Mouse (Mus musculus): ENCODE data around the gene Rgs7.

Gene Rgs7

DNA sequence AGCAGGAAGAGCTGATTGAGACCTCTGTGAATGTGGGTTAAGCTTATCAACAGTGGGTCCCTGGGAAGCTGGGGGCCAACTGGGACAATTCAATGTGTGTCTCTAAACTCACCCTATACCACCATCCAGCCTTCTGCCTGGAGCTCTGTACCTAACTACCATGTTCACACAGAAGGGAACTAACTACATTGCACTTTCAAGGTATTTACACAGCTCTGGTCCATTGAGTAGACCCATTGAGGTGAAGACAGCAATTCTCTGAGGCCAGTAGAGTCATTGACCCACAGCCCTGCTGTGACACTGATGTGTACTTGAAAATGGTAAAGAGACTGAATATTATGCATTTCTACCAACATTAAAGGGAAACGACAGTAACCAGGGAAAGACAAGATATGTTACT is 313.6 kb downstream of the Rgs7 start:
- DNase-seq (ENCODE audit: low spot score in 2 of 2), result no peak

DNA sequence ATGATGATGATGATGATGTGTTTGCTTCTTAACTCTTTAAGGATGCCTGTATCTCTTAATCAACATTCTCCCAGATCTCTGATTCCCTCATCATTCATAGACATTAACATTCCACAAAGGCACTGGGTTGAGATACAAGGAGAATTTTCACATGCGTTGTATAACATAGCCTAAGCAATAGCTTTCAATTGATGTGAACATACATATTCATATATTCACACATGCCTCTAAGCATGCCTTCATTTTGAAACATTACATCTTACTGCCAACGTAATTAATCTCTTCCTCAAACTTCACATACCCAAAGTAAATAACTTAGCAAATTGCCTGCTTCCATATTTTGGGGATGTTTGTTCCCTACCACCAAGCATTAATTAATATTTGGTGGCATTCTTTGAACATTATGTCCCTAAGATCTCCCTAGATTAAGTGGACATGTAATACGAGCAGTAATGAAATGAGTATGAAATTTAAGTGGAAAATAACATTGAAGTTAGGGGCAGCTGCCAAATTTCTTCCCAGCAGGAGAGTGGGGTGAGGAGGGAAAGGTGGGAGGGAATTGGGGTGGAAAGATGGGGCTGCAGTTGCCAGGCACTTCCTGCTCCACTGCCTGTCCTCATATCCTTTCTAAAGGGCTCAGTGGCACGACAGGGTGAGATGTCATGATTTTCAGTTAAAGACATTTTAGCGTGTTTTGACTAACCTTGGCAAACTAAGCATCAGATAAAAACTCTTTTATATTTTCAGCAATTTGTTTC is 317.2 kb downstream of the Rgs7 start:
- DNase-seq (ENCODE audit: low spot score in 2 of 2), result no peak

DNA sequence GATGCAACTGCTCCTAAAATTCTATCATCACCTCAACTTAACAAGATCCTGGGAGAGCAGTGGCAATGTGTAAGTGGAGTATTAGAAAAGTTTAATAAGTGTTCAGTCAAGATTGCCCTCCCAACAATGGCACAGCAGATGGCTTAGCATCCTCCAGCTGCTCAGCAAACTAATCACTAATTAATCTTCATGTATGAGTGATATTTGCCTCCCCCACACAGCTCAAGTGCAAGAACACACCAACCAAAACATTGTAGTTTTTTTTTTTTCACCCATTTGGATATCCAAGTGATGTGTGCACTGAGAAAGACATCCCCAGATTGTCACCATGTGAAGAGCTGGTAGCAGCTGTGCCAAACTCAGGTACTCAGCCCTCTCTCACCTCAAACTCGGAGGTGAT is 336.8 kb downstream of the Rgs7 start:
- DNase-seq (ENCODE audit: low spot score in 2 of 2), result no peak

DNA sequence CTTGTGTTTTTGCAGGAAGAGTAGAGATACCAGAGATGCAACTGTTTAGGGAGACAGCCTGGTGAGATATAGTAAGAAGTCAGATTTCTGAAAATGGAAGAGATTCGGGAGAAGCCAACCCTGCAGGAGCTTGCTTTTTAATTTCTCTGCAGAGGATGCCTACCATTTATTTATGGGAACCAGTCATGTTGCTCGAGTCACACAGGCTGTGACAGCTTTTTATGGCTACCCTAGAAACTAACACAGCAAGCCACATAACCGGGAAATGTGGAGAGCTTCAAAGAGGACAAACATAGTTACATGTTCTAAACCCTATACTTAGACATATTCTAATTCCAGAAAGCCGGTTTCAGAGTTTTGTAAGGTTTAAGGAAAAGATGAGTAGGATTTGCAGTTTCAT is 349.2 kb downstream of the Rgs7 start:
- DNase-seq (ENCODE audit: low spot score in 2 of 2), result no peak

DNA sequence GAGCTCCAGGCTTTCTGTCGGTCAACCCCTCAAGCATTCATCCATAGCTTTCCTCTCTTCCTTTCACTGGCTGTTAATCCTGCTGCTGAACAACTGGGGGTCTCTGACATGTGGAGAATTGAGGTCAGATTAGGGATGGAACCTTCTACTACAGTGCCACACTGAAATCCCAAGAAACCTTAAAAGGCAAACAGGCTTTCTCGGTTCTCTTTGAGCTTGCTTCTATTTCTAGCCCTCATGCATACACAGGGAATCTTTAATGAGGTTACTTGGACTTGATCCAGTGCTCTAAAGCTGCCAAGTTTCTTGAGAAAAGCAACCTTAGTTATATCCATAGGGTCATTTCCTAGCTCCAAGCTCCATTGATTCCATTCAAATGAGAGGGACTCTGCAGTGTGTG is 363.8 kb downstream of the Rgs7 start:
- DNase-seq (ENCODE audit: low spot score in 2 of 2), result no peak

DNA sequence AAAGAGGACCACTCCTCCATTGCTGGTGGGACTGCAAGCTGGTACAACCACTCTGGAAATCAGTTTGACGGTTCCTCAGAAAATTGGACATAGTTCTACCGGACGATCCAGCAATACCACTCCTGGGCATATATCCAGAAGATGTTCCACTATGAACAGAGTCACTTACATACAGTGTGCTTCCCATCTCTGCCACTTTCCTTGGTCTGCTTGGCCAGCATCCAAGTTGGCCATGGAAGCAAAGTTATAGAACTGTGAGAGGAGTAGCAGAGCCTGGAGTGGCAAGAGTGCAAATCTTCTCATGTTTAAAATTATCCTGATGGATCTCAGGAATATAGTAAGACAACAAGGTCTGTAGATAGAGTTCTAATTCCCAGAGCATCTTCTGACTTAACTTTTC is 367.9 kb downstream of the Rgs7 start:
- DNase-seq (ENCODE audit: low spot score in 2 of 2), result no peak

DNA sequence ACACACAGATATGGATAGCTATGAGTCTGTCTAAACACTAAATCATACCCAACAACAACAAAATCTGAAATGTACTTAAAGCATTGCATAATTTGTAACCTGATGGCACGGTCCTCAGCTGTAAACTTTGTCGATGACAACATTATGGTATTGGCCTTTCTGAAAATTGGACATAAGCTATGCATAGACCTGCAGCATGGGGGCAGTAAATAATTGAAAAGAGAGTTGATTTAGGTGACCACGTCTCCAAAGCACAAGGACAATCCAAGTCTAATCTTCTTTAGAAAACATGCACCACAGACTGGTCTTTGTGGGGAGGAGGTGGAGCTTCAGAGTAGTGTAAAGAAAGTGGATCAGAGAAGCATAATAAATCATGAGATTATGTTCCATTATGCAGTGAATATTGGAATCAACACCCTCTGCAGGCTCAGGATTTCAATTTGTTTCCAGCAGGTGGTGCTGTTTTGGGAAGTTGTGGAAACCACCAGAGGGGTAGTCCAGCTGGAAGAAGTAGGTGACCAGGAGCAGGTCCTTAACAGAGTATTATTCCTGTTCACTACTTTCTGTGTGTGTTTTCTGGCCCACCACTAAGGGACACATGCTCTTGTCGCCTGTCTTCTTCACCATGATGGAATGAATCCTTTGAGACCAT is 373.3 kb downstream of the Rgs7 start:
- DNase-seq (ENCODE audit: low spot score in 2 of 2), result no peak

DNA sequence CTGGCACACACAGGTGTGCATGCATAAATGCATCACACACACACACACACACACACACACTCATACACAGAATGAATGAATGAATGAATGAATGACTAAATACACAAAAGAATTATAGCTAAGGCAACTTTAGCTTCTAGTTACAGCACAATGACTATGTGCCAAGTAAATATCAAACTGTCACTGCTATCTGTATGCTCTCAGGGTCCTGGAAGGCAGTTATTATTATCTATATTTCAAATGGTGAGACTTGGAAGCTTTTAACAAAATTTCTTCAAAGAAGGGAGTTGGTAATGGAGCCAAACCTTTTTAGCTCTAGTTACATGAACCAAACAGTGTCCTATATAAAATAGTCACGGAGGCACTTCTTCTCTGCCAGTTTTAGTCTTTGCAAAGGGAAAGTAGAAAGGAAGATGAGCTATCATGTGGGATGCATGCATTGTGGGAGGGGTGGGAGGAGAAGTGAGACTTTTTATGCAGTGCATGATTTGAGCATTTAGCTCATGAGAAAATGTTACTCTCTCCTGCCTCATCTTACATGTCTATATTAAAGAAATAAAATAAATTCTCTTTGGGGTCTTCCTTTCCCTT is 383.9 kb downstream of the Rgs7 start:
- no peak for DNase-seq (ENCODE audit: low spot score in 2 of 2)

DNA sequence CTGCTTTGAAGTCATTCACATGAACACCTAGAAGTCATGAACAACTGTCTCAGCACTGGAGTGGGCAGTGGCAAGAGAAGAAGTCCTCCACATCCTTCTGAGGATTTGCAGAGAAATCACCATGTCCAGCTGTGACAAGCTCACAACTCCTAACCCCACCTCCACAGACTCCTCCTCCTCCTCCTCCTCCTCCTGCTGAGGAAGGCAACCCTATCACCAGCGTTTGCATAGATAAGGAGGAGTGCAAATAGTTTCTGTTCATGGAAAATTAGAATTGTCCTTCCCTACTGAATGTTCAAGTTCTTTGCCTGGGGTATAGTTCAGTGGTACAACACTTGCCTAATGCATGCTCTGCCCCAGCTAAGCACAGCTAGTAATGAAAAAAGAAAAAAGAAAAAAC is 386.0 kb downstream of the Rgs7 start:
- DNase-seq (ENCODE audit: low spot score in 2 of 2), result no peak

DNA sequence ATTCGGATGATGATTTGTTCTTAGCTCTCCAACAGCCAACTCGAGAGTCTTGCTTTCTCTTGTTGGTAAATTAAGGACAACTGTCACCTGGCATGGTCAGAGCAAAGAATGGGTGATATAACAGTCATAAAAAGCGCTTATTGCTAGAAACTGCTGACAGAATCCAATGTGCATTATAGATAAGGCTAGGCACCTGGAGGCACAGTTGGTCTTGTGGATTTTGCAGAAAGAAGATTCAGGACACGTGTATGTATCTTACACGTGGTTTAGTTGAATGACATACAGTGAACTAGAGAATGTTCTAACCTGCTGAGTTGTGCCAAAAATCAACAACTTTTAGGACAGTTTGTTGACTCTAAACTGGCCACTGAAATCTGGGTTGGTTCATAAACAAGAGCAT is 386.9 kb downstream of the Rgs7 start:
- DNase-seq (ENCODE audit: low spot score in 2 of 2), result no peak

DNA sequence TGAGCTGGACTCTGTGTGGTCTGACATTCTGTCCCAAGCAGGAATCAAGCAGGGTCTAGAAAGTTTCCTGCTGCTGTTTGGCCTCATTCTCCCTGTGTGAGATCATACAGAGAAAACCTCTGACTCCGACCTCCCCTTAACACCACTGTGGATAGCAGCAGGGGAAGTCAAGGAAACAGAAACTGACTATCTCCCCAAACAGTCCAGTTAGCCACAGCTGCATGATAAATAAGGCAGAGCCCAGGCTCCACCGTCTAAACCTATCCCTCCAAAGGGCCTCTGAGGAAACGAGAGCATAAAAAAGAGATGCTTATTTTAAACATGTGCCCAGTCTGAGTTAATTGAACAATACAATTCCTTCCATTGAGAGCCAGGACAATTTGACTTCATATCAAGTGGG is 395.3 kb downstream of the Rgs7 start:
- no peak for DNase-seq (ENCODE audit: low spot score in 2 of 2)

DNA sequence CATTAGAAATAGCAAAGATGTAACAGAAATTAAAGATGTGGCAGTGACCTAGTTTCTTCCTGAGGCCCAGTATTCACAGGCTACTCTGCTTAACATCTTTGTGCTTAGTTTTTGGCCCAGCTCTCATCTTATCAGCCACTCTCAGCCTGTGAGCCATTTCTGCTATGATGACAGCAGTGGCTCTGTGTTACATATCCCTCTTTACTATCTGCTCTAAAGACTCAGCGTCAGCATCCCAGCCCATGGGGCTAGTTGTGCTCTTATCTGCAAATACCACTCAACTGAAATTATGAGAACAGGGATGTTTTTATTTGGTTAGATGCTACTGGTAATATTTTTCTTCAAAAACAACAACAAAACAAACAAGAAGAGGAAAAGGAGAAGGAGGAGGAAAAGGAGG is 410.2 kb downstream of the Rgs7 start:
- peak in 1 of 2 experiments; percentile 39 for DNase-seq (ENCODE audit: low spot score in 2 of 2)

DNA sequence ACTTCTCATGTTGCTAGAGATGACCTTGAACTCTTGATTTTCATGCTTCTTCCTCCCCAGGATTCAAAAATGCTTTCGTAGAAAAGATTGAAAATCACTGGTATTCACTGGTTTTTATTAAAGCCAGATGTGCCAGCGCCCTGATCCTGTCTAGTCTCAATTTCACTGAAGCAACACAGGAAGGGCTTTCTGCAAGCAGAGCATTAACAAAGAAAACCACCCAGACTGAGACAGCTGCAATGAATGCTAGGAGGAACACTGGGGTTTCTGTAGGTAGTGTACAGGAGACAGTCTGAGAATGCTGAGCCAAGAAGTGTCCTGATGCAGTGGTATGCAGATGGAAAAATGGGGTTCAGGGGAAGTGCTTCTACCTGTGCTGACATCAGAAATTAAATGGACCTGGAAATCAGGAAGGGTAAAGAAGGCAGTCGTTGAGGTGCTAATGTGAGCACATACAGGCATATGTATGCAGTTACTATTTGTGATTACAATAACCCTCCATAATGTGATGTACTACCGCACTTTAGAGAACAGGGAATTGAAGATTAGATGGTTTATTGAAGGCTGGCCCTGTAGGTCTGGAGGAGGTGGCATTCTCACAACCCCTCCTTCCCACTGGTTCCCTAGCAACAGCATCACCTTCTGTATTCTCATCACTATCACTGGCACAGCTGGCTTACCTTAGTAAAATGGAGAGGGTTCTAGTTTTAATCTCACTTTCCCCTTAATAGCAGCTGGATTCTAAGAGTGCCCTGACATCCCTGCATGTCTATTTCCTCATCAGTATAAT is 412.3 kb downstream of the Rgs7 start:
- DNase-seq (ENCODE audit: low spot score in 2 of 2), result no peak

DNA sequence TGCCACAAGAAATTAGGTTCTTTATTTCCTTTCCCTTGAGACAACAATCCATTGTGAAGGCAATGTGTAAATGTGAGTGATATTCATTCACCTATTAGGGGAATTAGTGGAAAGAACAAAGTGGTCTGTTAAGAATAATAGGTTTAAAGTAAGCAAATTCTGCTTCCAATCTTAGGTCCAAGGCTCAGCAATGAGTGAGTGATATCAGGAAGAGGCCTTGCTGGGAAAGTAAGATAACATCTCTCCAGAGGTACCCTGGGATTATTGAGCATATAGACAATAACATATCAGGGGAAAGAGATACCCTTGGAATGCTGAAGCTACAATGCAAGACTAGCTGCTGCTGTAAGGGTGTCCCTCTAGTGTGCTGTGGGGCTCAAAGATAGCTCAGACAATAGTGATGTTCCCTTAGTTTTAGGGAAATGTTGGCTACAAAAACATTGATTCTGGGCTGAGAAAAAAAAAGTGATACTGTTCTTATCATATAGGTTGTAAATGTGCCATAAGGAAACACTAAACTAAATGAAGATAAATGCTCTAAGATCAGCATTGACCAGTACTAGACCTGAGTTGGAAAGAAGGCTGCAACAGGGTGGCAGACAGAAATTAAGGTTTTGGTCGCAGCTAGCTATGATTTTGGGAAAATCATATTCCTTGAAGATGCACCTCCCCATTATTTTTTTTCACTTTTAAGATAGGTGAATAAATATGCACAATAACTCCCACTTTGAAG is 418.6 kb downstream of the Rgs7 start:
- DNase-seq (ENCODE audit: low spot score in 2 of 2), result peak in 1 of 2 experiments; percentile 5

DNA sequence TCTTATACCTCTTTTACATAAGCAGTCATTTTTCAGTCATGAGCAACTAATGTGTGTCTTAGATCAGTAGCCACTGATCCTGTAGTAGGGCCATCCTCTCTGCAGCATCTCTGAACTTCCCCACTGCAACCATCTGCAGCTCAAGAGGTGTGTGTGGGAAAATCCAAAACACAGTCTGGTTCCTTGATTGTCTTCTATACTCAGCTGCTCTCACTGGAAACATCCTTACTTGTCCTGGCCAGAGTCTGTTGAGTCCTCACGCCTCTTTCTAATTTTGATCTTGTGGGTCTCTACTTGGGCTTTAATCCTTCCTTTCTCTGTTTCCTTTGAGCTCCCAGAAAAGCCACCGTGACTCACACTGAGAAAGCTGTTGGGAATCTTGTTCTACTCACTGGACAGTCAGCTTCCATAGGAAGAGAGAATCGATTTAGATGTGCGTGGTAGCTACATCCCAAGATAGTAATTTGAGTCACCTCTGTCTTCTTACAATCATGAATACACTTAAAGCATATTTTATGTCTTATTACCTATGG is 422.5 kb downstream of the Rgs7 start:
- peak in 1 of 2 experiments; percentile 15 for DNase-seq (ENCODE audit: low spot score in 2 of 2)

DNA sequence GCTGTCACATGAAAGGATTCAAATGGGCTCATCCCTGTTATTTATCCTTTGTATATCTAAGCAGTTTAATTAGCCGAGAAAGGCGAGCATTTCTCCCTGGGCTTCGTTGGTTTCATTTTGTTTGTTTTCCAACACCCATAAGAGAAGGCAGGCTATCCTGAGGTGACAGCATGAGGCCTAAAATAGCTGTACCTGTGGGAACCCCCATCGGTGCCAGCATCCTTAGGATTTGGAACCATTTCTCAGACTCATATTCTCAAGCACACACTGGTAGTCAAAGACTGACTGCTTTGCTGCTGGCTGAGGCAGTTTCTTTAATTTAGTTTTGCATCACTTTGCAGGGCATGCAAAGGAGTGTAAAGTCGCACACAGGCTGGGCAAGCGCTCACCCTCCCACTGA is 443.2 kb downstream of the Rgs7 start:
- DNase-seq (ENCODE audit: low spot score in 2 of 2), result no peak

DNA sequence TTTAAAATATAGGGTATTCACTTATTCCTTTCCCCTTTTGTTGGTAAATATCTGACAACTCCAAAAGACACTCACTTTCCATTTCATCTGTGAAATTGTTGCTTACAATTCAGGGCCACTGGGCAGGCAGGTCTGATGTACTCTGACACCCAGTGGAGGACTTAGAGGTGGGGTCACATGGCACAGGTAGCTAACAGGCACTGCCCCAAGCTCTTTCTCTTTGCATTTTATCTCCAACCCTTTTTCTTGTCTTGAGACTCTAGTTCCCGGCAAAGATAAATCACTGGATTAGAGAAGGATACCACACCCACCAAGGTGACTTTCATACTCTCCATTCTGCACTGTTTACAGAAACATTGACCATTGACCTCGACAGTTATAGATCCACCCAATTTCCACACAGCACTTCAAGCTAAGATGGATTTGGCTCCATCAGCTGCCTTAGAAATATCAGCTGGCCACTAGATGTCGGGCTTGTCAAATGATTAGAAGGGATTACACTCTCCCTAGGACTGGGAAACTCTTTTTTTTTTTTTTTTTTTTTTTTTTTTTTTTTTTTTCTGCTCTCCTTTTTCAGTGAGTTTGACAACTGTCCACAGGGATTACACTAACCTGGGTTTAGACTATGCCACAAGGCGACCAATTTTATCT is 451.0 kb downstream of the Rgs7 start:
- DNase-seq (ENCODE audit: low spot score in 2 of 2), result peak in 1 of 2 experiments; percentile 20

DNA sequence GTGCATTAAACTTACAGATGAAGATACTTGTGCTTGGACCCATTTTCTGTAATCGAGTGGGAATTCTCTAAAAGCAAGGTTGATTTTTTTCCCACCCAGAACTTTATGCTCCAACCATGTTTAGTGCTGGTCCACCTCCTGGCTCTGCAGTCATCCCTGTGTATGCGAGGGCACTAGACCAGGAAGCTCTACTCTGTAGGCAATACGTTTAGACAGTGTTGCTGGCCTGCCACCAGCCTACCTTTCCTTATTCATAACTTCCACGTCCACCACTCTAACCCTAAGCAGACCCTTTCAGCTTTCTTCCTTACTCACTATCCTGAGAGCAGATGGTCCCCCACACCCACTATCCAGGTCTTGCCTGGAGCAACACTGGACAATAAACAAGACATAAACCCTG is 452.3 kb downstream of the Rgs7 start:
- no peak for DNase-seq (ENCODE audit: low spot score in 2 of 2)

DNA sequence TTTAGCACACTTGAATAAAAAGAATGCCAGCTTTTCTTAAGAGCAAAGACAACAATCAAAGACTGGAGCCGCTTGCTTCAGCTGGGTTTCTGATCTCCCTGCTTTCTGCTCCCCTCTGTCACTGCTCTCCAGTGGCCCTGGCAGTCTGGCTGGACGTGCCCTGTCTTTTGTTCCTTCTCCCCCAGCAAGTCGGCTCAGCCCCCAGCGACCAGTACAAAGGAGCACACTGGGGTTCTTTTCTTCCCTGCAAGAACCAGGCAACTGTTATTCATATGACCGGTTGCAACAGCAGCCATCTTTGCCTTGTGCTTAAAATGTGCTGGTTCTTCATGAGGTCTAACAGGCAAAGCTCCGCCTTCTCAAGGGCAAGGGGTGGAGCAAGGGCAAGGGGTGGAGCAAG is 452.7 kb downstream of the Rgs7 start:
- no peak for DNase-seq (ENCODE audit: low spot score in 2 of 2)

DNA sequence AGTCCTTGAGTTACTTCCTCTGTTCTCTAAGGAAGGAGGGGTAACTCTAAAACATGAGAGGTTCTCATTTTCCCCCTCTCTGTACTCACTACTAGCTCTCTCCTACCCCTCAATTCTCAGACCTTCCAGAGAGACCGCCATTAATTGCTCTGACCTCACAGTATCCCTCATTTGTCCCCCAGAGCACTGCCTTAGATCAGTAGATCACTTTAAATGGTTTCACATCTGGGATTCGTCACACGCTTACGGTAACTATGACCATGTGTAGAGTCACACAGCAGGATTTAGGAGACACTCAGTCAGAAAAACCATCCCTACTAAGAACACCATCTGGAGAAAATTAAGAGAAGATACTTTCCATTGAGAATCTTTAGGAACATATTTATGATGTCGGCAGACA is 456.8 kb downstream of the Rgs7 start:
- DNase-seq (ENCODE audit: low spot score in 2 of 2), result no peak

DNA sequence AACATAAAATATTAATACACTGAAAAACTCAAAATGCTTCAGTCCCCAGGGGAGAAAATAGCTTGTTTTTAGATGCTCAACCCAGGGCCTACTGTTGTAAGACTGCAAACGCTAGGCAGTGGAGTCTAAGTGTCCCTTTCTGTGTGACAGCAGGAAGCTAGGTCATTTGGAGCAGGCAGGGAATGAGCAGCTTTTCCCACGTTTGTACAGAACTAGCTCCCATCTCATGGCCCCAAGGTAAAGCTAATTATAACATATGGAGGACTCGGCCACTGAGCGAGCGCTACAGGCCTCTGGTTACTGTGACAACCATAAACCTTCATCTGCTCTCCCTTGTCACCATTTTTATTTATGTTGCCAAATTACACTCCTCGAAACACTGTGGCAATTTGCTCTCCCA is 460.3 kb downstream of the Rgs7 start:
- no peak for DNase-seq (ENCODE audit: low spot score in 2 of 2)

Measured in spleen, postnatal 4 days (tissue).